Comparison of ENCODE assay signal across 12 mouse cellular contexts in genomic region chr14:60687241-60687640, GRCm38 (mm10). TPM values are rescaled to one million over a fixed set of nuclear protein-coding genes. Genes with fewer than 3 reads are reported as not detected.
DNase-seq lines count a peak whose midpoint lies in the region; ATAC-seq and TF ChIP-seq lines count a peak whose summit lies in the region.
"Had no signal": no experiment of that assay in that cellular context is flagged by ENCODE, and none has a peak within 500 bp of the region (broad histone marks: within the 10 kb centered on the region; RNA-seq: fewer than 3 reads in every experiment).

No protein-coding gene starts in this region.

- H3K36me3 ChIP-seq in liver, adult 2 months (ENCODE audit: control insufficient read depth, insufficient read depth, low read length) = no peaks in the 10 kb centered on the region; the same call in 1 of the 2 replicates
- no peaks in the 10 kb centered on the region for H3K36me3 ChIP-seq in forebrain, embryonic 16.5 days (ENCODE audit: control insufficient read depth, insufficient read depth)
- no peaks in the 10 kb centered on the region for H3K36me3 ChIP-seq in myocyte (ENCODE audit: control insufficient read depth, insufficient read depth)
- H3K36me3 ChIP-seq: stomach, embryonic 15.5 days had no signal

- H3K9ac ChIP-seq in liver, adult 2 months (ENCODE audit: low read depth, low read length) = no peak overlapping the region
- H3K9ac ChIP-seq in forebrain, embryonic 16.5 days (replicated peaks; ENCODE audit: low read depth, low read length) = no peak overlapping the region
- H3K9ac ChIP-seq: stomach, embryonic 15.5 days had no signal

- no peak overlapping the region for H3K27ac ChIP-seq in liver, adult 2 months (replicated peaks; ENCODE audit: insufficient read depth, low read depth, low read length)
- no peak overlapping the region for H3K27ac ChIP-seq in forebrain, embryonic 16.5 days (ENCODE audit: low read length)
- H3K27ac ChIP-seq: stomach, embryonic 15.5 days had no signal

- no peaks in the 10 kb centered on the region for H3K27me3 ChIP-seq in liver, adult 2 months (ENCODE audit: control insufficient read depth, insufficient read depth, low read length)
- H3K27me3 ChIP-seq in forebrain, embryonic 16.5 days (replicated peaks; ENCODE audit: control insufficient read depth, insufficient read depth, low read length) = no peaks in the 10 kb centered on the region
- H3K27me3 ChIP-seq in myocyte (ENCODE audit: control insufficient read depth, insufficient read depth, insufficient read length) = peaks cover 40% of the 10 kb centered on the region
- H3K27me3 ChIP-seq: stomach, embryonic 15.5 days had no signal

- TF ChIP-seq CTCF in liver, adult 2 months (IDR thresholded peaks at IDR 0.05; ENCODE audit: low read depth, low read length) = no peak

- ATAC-seq in forebrain, embryonic 16.5 days = no peak
- ATAC-seq in megakaryocyte progenitor cell, adult 5-6 weeks (replicated peaks; ENCODE audit: poor library complexity) = no peak

- no peak overlapping the region for H3K4me3 ChIP-seq in liver, adult 2 months (ENCODE audit: insufficient read depth, low read depth, low read length)
- H3K4me3 ChIP-seq in forebrain, embryonic 16.5 days (replicated peaks; ENCODE audit: low read length) = no peak overlapping the region
- no peak overlapping the region for H3K4me3 ChIP-seq in myocyte
- H3K4me3 ChIP-seq: stomach, embryonic 15.5 days had no signal

- peak overlapping the region; percentile 29; the same call in 1 of the 2 replicates for H3K4me2 ChIP-seq in forebrain, embryonic 16.5 days (ENCODE audit: low read length)
- peak overlapping the region; percentile 60 for H3K4me2 ChIP-seq in myocyte (ENCODE audit: low read depth)
- H3K4me2 ChIP-seq: stomach, embryonic 15.5 days had no signal

- 16% methylated on average over 7 of the region's 7 CpGs for WGBS in liver, adult 2 months
- WGBS in forebrain, embryonic 16.5 days = 14% methylated on average over 7 of the region's 7 CpGs

- H3K9me3 ChIP-seq in forebrain, embryonic 16.5 days (ENCODE audit: control insufficient read depth, low read length) = no peaks in the 10 kb centered on the region
- H3K9me3 ChIP-seq: stomach, embryonic 15.5 days had no signal

- peaks cover 17% of the 10 kb centered on the region; the same call in 1 of the 2 replicates for H3K79me2 ChIP-seq in liver, adult 2 months (ENCODE audit: control insufficient read depth, insufficient read depth, low read length)
- H3K79me2 ChIP-seq in myocyte (ENCODE audit: control insufficient read depth, insufficient read depth) = no peaks in the 10 kb centered on the region

- no peak overlapping the region for H3ac ChIP-seq in myocyte (ENCODE audit: control insufficient read depth, insufficient read length)

- peaks cover 28% of the 10 kb centered on the region for H3K4me1 ChIP-seq in liver, adult 2 months (ENCODE audit: control insufficient read depth, insufficient read depth, low read length)
- peaks cover 52% of the 10 kb centered on the region for H3K4me1 ChIP-seq in forebrain, embryonic 16.5 days (replicated peaks; ENCODE audit: control insufficient read depth, insufficient read depth, low read length)
- H3K4me1 ChIP-seq: stomach, embryonic 15.5 days had no signal

- TF ChIP-seq POLR2A in liver, adult 2 months (IDR thresholded peaks at IDR 0.05; ENCODE audit: extremely low read depth, insufficient read depth, low read length) = no peak
- TF ChIP-seq POLR2A in myocyte (IDR thresholded peaks at IDR 0.05; ENCODE audit: insufficient read length, low read depth) = no peak

- DNase-seq in embryo, embryonic 11 days = peak; percentile 34
- DNase-seq in embryo, embryonic 9.5 days (ENCODE audit: extremely low spot score) = no peak
- DNase-seq in liver, adult 2 months (ENCODE audit: extremely low read depth, low read depth, low spot score) = peak; percentile 36
- no peak for DNase-seq in liver
- DNase-seq in adrenal gland, postnatal 10 days = no peak
- DNase-seq: adrenal gland, postnatal 36 days; cerebellum, adult 9-11 months; left cerebral cortex, postnatal 4 days had no signal

TF ChIP-seq in myocyte, 11 proteins besides CTCF, POLR2A, EP300 and RAD21:
- TF ChIP-seq CEBPB (IDR thresholded peaks at IDR 0.05; ENCODE audit: insufficient read depth, poor library complexity, severe bottlenecking) = no peak
- no peak for TF ChIP-seq TCF3 (IDR thresholded peaks at IDR 0.05; ENCODE audit: insufficient read length, low read depth)
- TF ChIP-seq TCF12 (IDR thresholded peaks at IDR 0.05; ENCODE audit: insufficient read depth, poor library complexity, severe bottlenecking) = no peak
- TF ChIP-seq USF1 (IDR thresholded peaks at IDR 0.05; ENCODE audit: low read depth) = no peak
- no peak for TF ChIP-seq MYOG (IDR thresholded peaks at IDR 0.05; ENCODE audit: control insufficient read depth in 1 of 3, insufficient read depth in 1 of 3, insufficient read length in 2 of 3, low read depth in 2 of 3)
- no peak for TF ChIP-seq E2F4 (IDR thresholded peaks at IDR 0.05; ENCODE audit: insufficient read depth)
- TF ChIP-seq MYOD1 (IDR thresholded peaks at IDR 0.05; ENCODE audit: control insufficient read depth in 1 of 3, insufficient read length in 2 of 3, low read depth in 2 of 3) = no peak

RNA-seq across cellular contexts. Expression of gene Spata13, which starts 53.4 kb away (rescaled TPM):
- 20.6 and 47.8 TPM in 2 replicates for total RNA-seq in liver, adult 2 months (2014; rRNA removed)
- polyA plus RNA-seq in liver, adult 2 months (2012; rRNA removed) = 9.7 and 11.9 TPM in 2 replicates
- 41.4 and 41.8 TPM in 2 replicates for polyA plus RNA-seq in forebrain, embryonic 16.5 days (2015; fragmentation: Nextera tagmentation; extraction: Ambion mirVana)
- 1.2 TPM for polyA plus RNA-seq in myocyte (2012; fragmentation: generic; extraction: Trizol)
- total RNA-seq in megakaryocyte progenitor cell, adult 5-6 weeks (2015) = 20.2 and 20.4 TPM in 2 replicates
- 33.5 and 35.9 TPM in 2 replicates for total RNA-seq in megakaryocyte progenitor cell, adult 5-6 weeks (2017)
- total RNA-seq in adrenal gland, postnatal 10 days (2021) = 100 to 1,000 TPM in 1 of 2 experiments, 10 to 100 TPM in 1; 79.0 to 103 TPM

Comparison
In these comparisons a context has a peak if more than half of its experiments do, and no peak if none do; other contexts are left out.
1. DNase-seq: peak in embryo, embryonic 11 days (single experiment) and liver, adult 2 months (single experiment); none in embryo, embryonic 9.5 days (single experiment), liver (single experiment) and adrenal gland, postnatal 10 days (single experiment).